Mouse (Mus musculus) mouse trophoblast stem cell (cell line): ENCODE results near the gene Smim6.

ENCODE experiments used
- in situ Hi-C, 2 experiments: fragments of 300-500 bp; cut with MseI, MboI; formaldehyde crosslinking; loops; 2 replicates in 1 of 2; 3 replicates in 1 of 2; pipeline ENCODE4 v1.15.1; 2025

Gene Smim6

DNA sequence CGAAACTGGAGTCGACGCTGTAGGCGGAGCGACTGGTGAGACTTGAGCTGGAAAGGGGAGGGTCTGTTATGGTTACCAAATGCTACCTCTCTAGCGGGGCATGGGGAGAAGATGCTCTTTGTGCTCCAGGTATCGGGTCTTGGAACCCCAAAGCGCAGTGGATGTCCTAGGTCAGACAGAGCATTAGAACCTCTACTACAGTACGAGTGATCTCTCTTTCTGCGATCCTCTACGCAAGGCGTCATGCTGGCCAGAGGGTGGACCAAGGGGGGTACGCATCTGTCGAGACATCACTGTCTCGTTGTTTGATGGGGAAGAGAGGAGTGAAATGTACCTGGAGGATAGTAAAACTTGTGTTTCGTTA lies 21.9 kb downstream of the Smim6 start:
- in situ Hi-C loops: no loop called here

DNA sequence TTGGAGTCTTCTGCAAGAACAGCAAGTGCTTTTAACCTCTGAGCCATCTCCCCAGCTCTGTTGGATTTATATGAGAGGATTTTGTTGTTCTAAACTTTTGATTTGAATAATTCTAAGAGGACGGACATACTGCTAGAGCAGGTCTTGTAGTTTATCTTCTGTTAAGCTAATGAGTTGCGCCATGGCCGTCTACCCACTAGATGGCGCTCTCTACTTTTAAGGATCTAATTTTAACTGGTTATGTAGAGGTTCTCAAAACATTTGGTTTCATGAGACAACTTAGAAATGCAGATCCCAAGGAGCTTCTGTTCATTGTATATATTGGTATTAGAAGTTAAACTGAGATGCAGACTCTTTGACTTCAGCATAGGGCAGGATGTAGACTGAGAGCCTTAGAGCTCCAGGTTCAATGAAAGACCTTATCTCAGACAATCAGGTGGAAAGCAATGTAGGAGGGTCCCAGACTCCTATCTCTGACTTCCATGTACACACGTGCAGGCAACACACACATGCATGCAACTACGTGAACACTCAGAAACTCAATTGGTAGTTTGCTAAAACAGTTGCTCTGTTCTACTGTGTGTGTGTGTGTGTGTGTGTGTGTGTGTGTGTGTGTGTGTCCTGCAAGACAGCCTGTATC lies 28.0 kb downstream of the Smim6 start:
- in situ Hi-C loops: loop anchor here (5.0 kb wide), 1 partner anchor 57 kb away; no protein-coding TSS in a partner anchor

DNA sequence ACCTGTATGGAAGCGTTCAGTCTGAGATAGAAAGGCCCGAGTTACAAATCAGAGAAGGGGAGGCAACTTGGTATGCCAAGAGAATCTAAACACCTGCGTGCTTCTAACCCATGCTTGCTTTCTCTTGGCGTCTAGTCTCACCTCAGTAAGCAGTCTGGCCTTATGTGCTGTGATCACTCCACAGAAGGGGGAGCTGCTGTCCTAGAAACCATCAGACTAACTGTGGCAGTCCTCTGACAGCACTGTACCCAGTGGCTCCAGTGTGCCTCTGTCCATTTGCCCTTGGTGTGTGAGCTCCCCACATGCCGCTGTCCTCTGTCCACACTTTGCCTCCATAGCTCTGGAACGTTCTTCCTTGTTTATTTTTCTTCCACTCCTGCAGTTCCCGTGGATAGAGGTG lies 30.2 kb downstream of the Smim6 start:
- in situ Hi-C loops: loop anchor here in 1 of 2 experiments (5.0 kb wide), 1 partner anchor 55 kb away; no protein-coding TSS in a partner anchor

DNA sequence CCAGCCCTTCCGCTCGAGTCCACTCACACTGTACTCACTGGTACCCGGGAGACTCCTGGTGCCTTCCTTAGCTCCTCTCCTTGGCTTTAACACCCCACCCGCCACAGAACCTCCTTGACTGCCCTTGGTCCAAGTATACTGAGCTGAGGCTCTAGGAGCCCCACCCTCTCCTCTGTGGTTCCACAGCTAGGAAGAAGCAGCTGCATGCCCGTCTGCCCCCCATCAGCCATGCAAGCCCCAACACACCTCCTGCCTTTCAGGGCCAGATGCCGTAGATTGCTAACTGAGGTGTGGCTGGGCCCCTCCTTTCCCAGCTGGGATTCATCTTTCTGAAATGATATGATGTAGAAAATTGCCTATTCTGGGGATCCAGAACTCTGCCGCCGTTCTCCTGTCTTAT lies 33.4 kb downstream of the Smim6 start:
- in situ Hi-C loops: no loop called here

DNA sequence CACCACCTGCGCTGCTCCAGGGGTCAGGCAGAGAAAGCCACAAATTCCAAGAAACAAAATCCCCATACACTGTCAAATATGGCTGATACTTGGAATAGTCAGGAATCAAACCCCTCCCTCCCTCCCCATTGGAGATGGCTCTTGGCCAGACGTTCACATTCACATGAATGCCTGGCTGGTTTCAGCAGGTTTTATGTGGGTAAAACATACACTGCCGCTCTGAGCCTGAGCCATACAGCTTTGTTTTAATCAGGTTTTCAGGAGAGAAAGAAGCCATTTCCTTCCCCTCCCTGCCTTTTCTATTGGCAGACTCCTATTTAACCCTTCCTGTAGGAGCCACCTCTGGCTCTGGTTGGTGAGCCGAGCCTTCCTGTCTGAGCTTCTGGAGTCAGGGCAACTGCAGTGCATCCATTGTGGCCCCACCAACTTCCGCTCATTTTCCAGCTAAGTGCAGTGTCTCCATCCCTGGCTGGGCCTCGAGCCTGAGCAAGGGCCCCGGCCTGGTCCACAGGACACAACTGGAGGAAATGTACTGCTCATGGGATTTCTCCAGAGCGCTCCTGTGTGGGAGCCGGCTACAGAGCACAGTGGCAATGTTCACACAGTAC lies 34.5 kb downstream of the Smim6 start:
- in situ Hi-C loops: no loop called here

DNA sequence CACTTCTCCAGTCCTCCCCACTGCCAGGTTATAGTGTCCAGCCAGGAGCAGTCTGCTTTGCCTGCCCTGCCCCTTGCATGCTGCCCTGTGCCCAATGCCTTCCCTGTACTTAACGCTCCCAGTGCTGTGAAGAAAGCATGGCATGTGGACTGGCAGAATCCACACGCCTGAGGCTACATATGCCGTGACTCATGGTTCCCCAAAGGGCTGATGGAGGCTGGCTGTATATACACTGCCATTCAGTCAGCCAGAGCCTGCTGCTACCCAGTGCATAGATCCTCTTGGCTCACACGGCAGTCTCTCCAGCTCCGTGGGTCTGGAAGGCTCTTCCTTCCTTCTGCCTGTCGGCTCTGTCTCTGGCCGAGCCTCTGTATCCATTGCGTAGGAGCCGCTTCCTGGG lies 36.5 kb downstream of the Smim6 start:
- in situ Hi-C loops: no loop called here

DNA sequence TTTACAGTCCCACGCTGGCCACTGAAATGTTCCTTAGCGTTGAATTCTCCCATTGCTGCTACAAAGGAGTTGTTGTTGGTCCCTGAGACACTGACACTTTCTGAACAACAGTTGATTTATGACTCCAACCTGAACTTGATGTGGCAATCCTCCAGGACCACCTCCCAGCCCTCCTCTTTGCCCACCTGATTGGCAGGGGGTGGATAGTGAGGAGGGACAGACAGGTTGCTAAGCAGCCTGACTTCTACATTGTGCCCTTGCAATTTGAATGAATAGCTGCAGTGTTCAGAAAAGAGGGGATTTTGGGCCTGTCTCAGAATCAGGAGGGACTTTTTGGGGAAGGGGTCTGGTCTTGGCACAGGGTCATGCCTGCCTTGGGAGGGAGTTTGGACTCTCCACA lies 38.9 kb downstream of the Smim6 start:
- in situ Hi-C loops: no loop called here

DNA sequence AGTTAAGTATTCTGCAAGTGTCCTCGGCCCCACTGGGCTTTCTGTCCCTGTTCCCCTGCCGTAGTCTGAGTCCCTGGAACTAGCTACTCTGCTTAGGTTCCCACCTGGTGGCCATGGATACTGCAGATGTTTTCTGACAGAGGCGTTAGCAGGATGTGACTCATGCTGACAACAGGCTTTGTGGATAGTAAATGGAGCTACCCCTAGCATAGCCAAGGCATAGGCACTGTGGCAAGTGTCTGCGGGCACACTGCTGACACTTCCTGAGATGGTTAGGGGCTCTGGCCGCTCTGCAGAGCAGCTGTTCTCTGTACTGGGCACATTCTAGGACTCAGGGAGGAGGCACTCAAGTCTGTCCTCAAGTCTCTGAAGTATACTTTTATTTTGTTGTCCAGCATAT lies 42.9 kb downstream of the Smim6 start:
- in situ Hi-C loops: no loop called here

DNA sequence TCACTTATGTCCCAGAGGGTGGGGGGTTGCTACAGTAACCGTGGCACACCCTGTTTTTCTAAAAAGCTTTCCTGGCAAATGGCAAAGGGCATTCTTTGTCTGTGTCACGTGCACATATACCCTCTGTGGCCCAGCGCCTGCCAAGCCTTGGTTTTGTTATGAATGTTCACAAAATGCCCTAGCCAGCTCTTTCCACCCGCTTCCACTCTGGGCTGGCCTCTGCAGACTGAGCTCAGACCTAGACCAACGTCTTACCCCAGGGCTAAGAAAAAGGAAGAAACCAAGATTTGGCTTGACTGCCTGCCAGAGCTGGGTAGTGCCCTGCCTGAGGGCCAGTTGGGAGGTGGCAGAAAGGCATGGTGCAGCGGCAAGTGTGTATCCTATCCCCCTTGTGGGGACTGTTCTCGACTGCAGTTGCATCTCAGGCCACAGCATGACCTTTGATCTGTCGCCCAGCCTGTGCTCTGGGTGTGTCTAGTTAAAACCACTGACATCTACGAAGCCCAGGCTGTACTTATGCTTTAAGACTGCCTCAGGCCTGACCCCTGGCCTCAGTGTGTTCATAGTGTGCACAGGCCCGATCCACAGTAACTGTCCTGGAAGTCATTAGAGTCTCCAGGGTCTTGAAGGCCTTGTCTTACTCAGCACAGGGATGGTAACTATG lies 43.5 kb downstream of the Smim6 start:
- in situ Hi-C loops: no loop called here

DNA sequence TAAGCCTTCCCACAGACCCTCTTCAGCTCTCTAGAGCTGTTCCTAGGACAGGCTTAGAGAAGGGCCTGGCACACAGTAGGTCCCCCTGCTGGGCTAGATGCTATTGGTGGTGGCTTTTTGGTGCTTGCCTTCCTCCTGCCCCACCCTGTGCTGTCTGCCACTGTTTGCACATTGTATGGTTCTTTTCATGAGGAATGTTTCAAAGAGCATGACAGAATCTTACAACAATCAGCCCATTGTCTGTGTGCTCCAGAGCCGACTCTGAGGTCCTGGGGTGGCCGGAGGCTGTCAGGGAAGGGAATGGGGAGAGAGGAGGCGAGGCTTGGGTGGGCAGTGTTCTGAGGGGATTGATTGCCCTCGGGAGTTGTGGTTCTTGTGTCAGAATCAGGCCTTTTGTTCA lies 44.6 kb downstream of the Smim6 start:
- in situ Hi-C loops: no loop called here

DNA sequence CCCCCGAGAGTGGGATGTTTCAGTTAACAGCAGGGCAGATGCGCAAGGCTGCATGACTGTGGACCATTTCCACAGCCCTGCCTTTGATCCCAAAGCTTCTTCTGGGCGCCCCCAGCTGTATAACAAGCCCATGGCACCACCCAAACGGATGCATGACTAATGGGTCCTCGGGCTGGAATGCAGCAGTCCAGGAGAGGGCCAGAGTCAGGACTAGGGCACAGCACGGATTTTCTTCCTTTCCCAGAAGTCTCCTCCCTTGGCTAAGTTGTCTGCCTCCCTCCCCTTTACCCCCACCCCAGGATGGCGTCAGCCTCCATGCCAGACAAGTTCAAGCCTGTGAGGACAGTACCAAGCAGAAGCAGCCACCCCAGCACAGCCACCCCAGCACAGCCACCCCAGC lies 46.2 kb downstream of the Smim6 start:
- in situ Hi-C loops: no loop called here

DNA sequence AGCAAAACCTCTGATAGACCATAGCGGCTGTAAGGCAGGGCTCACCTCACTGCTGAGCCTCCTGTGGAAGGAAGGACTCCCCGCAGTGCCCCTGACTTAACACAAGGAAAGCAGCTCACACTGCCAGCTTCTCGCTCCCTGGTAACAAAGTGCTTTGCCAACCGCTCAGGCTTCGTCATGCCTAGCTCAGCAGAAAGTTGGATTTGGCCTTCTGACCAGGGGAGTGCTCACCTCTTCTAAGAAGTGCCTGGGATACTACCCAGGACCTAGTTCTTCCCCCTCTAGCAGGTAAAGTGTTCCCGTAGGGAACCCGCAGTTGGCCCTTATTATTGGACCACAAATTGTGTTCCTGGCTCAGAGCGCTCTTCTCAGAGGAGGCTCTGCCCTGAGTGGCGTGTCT lies 47.2 kb downstream of the Smim6 start:
- in situ Hi-C loops: no loop called here

DNA sequence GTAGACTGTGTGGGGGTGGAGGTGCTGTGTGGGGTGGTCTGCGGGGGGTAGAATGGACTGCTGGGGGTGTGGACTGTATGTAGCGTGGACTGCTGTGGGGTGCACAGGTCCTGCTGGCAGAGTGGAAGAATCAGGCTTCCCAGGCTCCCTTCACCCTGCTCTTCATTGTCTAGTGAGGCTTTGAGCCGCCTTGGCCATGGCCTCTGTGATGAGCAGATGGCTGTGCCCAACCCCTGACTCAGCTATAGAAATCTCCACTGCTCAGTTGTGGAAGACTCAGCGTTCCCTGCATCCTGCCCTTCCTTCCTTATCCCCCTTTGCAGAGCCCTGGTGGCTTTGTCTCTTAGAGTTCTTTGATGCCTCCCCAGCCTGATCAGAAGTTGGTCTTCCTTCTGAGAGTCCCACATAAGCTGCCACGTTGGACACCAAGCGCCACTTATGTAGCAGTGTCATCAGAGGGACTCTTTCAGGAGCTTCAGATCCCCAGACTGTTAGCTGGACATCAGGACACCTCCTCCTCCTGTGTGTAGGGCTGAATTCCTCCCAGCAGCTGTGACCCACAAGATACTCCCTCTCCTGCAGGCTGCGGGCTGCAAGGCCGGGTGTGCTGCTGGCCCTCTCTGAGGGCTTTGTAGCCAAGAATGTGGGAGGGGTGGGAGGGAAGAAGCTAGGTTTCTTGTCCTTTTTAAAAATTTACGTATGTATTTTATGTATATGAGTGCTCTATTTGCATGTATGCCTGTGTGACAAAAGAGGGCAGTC lies 51.0 kb downstream of the Smim6 start:
- in situ Hi-C loops: no loop called here
